Mouse (Mus musculus) ES-E14 (cell line): ENCODE results near the gene Gmppb.

Experiments used
- CHD2 ChIP-seq: IDR thresholded peaks from 2 replicates; pipeline ENCODE4 v1.6.1; 2014; ENCODE audit warnings: mild to moderate bottlenecking, low read depth, low read length, inconsistent platforms
- HCFC1 ChIP-seq: IDR thresholded peaks from 2 replicates; pipeline ENCODE4 v1.6.1; 2012; ENCODE audit warnings: low read length, inconsistent platforms, borderline replicate concordance; ENCODE audit not compliant: insufficient read depth
- ZC3H11A ChIP-seq: IDR thresholded peaks from 2 replicates; pipeline ENCODE4 v1.6.1; 2012; ENCODE audit warnings: low read depth, mild to moderate bottlenecking, inconsistent platforms, low read length, borderline replicate concordance

- TF ChIP-seq CHD2: no peak
- no peak for TF ChIP-seq HCFC1
- TF ChIP-seq ZC3H11A: no peak
Measured at GRCm38 (mm10) chr9:108069529-108069928, 20.5 kb downstream of the Gmppb start.
